Mouse (Mus musculus) heart, embryonic 14.5 days (tissue): Measurements from ENCODE around the gene Rnf208. TPM values are rescaled to one million over a fixed set of nuclear protein-coding genes. Genes with fewer than 3 reads are reported as not detected.
A peak's percentile ranks its signal among the peaks of the same experiment; 100 is the strongest.

Source experiments
- ATAC-seq: fragments of 200-750 bp; cut with Nextera tagmentation; 2 replicates; pipeline ENCODE4 v1.8.0; 2017; ENCODE audit warnings: low read depth, moderate TSS enrichment; ENCODE audit not compliant: insufficient number of reproducible peaks, insufficient read depth, low FRiP score
- H3K27ac ChIP-seq, 2 experiments: fragments of 200-500 bp in 1 of 2; fragments of 300-500 bp in 1 of 2; sonication (generic) in 1 of 2; replicated peaks in 1 of 2; 2 replicates each; pipeline ENCODE4 v1.5.1; 2012 to 2014; ENCODE audit warnings: low read depth in 2 of 2, low read length in 2 of 2, control low read depth in 1 of 2, mild to moderate bottlenecking in 1 of 2, mixed read lengths in 1 of 2; ENCODE audit not compliant: control insufficient read depth in 1 of 2, insufficient read depth in 1 of 2
- H3K27me3 ChIP-seq: fragments of 300-500 bp; sonication (generic); 2 replicates; pipeline ENCODE4 v1.6.1; 2014; ENCODE audit warnings: mild to moderate bottlenecking, low read length, control low read depth; ENCODE audit not compliant: control insufficient read depth, insufficient read depth
- H3K36me3 ChIP-seq: fragments of 300-500 bp; sonication (generic); 2 replicates; pipeline ENCODE4 v1.6.1; 2014; ENCODE audit warnings: mild to moderate bottlenecking, control low read depth, low read length, mixed read lengths; ENCODE audit not compliant: control insufficient read depth, insufficient read depth
- H3K4me1 ChIP-seq, 2 experiments: fragments of 200-500 bp in 1 of 2; fragments of 300-500 bp in 1 of 2; sonication (generic) in 1 of 2; 2 replicates each; pipeline ENCODE4 v1.6.1; 2012 to 2014; ENCODE audit warnings: low read length in 2 of 2, control low read depth in 1 of 2, mixed read lengths in 1 of 2; ENCODE audit not compliant: control insufficient read depth in 2 of 2, insufficient read depth in 2 of 2
- H3K4me2 ChIP-seq: fragments of 300-500 bp; sonication (generic); 2 replicates; pipeline ENCODE4 v1.6.1; 2014; ENCODE audit warnings: mild to moderate bottlenecking, low read length
- H3K4me3 ChIP-seq, 2 experiments: fragments of 200-500 bp in 1 of 2; fragments of 300-500 bp in 1 of 2; sonication (generic) in 1 of 2; 2 replicates each; pipeline ENCODE4 v1.5.1; 2012 to 2014; ENCODE audit warnings: low read length in 2 of 2, mild to moderate bottlenecking in 2 of 2, control low read depth in 1 of 2, low read depth in 1 of 2, moderate library complexity in 1 of 2; ENCODE audit not compliant: control insufficient read depth in 1 of 2, insufficient read depth in 1 of 2
- H3K9ac ChIP-seq: fragments of 300-500 bp; sonication (generic); 2 replicates; pipeline ENCODE4 v1.6.1; 2014; ENCODE audit warnings: mild to moderate bottlenecking, low read length
- H3K9me3 ChIP-seq: fragments of 300-500 bp; sonication (generic); 2 replicates; pipeline ENCODE4 v1.6.1; 2016; ENCODE audit warnings: low read length, control low read depth; ENCODE audit not compliant: control insufficient read depth
- WGBS: fragments of 180-500 bp; shearing (Covaris S2); extraction: QIAGEN DNeasy Blood & Tissue Kit; methylation state at CpG from one replicate; pipeline ENCODE4 v1.1.7; 2014; 5-methylcytosine and 5-hydroxymethylcytosine counted together
- polyA plus RNA-seq: library from polyadenylated mRNA; unstranded; fragments of >200 nt; fragmentation: Nextera tagmentation; extraction: Ambion mirVana; gene quantifications from 2 replicates; pipeline ENCODE4 v1.2.1, GENCODE M21; 2014

Rnf208 gene
- polyA plus RNA-seq, 1 experiment from 2014 or later, result 8.0 TPM

GRCm38 (mm10) chr2:25262795-25263622, 21.0 kb downstream of the Rnf208 start:
- Histone ChIP-seq H3K9me3 (no peaks in the 10 kb centered on the region), H3K4me2 (peak overlapping the region; percentile 97), H3K4me3 (peak overlapping the region; percentile 62 to 70), H3K36me3 (0 out of 2 replicates have a peak, but pooled peaks cover under 1% of the 10 kb centered on the region), H3K27ac (no peak overlapping the region), H3K4me1 (peaks cover 26 to 33% of the 10 kb centered on the region in 2 experiments), H3K27me3 (peaks cover 8% of the 10 kb centered on the region), H3K9ac (peak overlapping the region; percentile 72)
- ATAC-seq, result 0 out of 2 replicates have a peak, but pooled peaks have one; percentile 10
- under 1% methylated on average over 82 of the region's 82 CpGs for WGBS

- Histone ChIP-seq H3K4me2 (peak overlapping the region; percentile 97), H3K4me1 (peaks cover 26 to 33% of the 10 kb centered on the region in 2 experiments), H3K4me3 (peak overlapping the region; percentile 62 to 70), H3K27me3 (peaks cover 8% of the 10 kb centered on the region), H3K9me3 (no peaks in the 10 kb centered on the region), H3K27ac (no peak overlapping the region), H3K36me3 (peaks cover 8% of the 10 kb centered on the region; the same call in 1 of the 2 replicates), H3K9ac (peak overlapping the region; percentile 72)
- no peak for ATAC-seq
- 24% methylated on average over 12 of the region's 12 CpGs for WGBS
These were observed 21.7 kb downstream of the Rnf208 start for GRCm38 (mm10) chr2:25263623-25264285.

- no peak overlapping the region for H3K9ac ChIP-seq
- peaks cover 26 to 33% of the 10 kb centered on the region in 2 experiments for H3K4me1 ChIP-seq
- no peak overlapping the region for H3K4me3 ChIP-seq
- ATAC-seq, result no peak
- no peaks in the 10 kb centered on the region for H3K9me3 ChIP-seq
- peaks cover 8% of the 10 kb centered on the region for H3K27me3 ChIP-seq
- WGBS, result 66% methylated on average over 5 of the region's 5 CpGs
- H3K36me3 ChIP-seq, result peaks cover 13% of the 10 kb centered on the region
- no peak overlapping the region for H3K27ac ChIP-seq
- peak overlapping the region; percentile 97; the same call in 1 of the 2 replicates for H3K4me2 ChIP-seq
These were observed 22.2 kb downstream of the Rnf208 start for GRCm38 (mm10) chr2:25264286-25264660.

- 72% methylated on average over 3 of the region's 3 CpGs for WGBS
- Histone ChIP-seq H3K27me3 (peaks cover 8% of the 10 kb centered on the region), H3K4me2 (no peak overlapping the region), H3K4me3 (no peak overlapping the region), H3K36me3 (peaks cover 19% of the 10 kb centered on the region), H3K27ac (no peak overlapping the region), H3K9me3 (no peaks in the 10 kb centered on the region), H3K4me1 (peaks cover 26 to 33% of the 10 kb centered on the region in 2 experiments), H3K9ac (no peak overlapping the region)
- ATAC-seq, result no peak
These were observed 22.8 kb downstream of the Rnf208 start for GRCm38 (mm10) chr2:25264851-25265250.

GRCm38 (mm10) chr2:25265897-25266656, 24.0 kb downstream of the Rnf208 start:
- no peak overlapping the region for H3K27ac ChIP-seq
- peaks cover 8% of the 10 kb centered on the region for H3K27me3 ChIP-seq
- peak overlapping the region; percentile 2 for H3K9ac ChIP-seq
- peak overlapping the region; percentile 31 for H3K4me2 ChIP-seq
- H3K9me3 ChIP-seq, result no peaks in the 10 kb centered on the region
- H3K4me3 ChIP-seq, result no peak overlapping the region
- peaks cover 27 to 39% of the 10 kb centered on the region in 2 experiments for H3K4me1 ChIP-seq
- WGBS, result 50% methylated on average over 6 of the region's 6 CpGs
- no peak for ATAC-seq
- H3K36me3 ChIP-seq, result peaks cover 30% of the 10 kb centered on the region

- Histone ChIP-seq H3K9ac (0 out of 2 replicates have a peak overlapping the region, but pooled peaks have one; percentile 2), H3K27me3 (peaks cover 8% of the 10 kb centered on the region), H3K4me3 (no peak overlapping the region), H3K27ac (no peak overlapping the region), H3K4me1 (peaks cover 30 to 44% of the 10 kb centered on the region in 2 experiments), H3K9me3 (no peaks in the 10 kb centered on the region), H3K4me2 (0 out of 2 replicates have a peak overlapping the region, but pooled peaks have one; percentile 31), H3K36me3 (peaks cover 30% of the 10 kb centered on the region)
- 17% methylated on average over 2 of the region's 2 CpGs for WGBS
- ATAC-seq, result no peak
These were observed 24.7 kb downstream of the Rnf208 start for GRCm38 (mm10) chr2:25266720-25267119.

- peaks cover 30% of the 10 kb centered on the region for H3K36me3 ChIP-seq
- no peak overlapping the region for H3K4me3 ChIP-seq
- no peak overlapping the region for H3K9ac ChIP-seq
- no peak overlapping the region for H3K4me2 ChIP-seq
- no peak for ATAC-seq
- H3K4me1 ChIP-seq, result peaks cover 30 to 41% of the 10 kb centered on the region in 2 experiments
- no peak overlapping the region for H3K27ac ChIP-seq
- no peaks in the 10 kb centered on the region for H3K9me3 ChIP-seq
- H3K27me3 ChIP-seq, result peaks cover 8% of the 10 kb centered on the region
These were observed 25.2 kb downstream of the Rnf208 start for GRCm38 (mm10) chr2:25267241-25267640.
